Mouse (Mus musculus): ENCODE measurements around the gene Rasa3.

DNA sequence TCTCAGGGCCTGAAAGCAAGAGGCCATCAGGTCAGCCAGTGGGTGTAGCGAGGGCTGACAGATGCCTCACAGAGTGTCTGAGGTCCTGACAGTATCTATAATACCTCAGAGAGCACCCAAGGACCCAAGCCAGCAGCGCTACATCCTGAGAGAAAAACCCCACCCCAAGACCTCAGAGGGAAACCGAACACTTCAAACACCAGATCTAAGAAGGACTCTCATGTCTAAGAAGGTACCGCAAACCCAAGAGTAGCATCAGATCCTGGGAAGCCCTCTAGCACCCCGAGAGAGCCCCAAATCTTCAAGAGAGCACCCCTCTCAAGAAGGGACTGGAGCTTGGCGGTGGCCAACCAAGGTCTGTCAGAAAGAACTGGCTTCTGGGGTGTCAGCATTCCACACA is 68.5 kb downstream of the Rasa3 start:
- no peak for TF ChIP-seq MYOG (IDR thresholded peaks at IDR 0.05; ENCODE audit: control insufficient read depth in 1 of 3, insufficient read depth in 1 of 3, insufficient read length in 2 of 3, low read depth in 2 of 3)
- no peak for TF ChIP-seq POLR2A (IDR thresholded peaks at IDR 0.05; ENCODE audit: insufficient read length, low read depth)
- no peak for TF ChIP-seq POLR2AphosphoS2 (IDR thresholded peaks at IDR 0.05; ENCODE audit: insufficient read length, low read depth)
